Mouse (Mus musculus) spleen, adult 2 months (tissue): Measurements from ENCODE around the gene Apba3. TPM values are rescaled to one million over a fixed set of nuclear protein-coding genes. Genes with fewer than 3 reads are reported as not detected.

Source experiments
- DNase-seq, 2 experiments: peaks; one replicate each; pipeline versions ENCODE4 v3.0.0 to v3.0.0-alpha.2; 2012 to 2021; ENCODE audit warnings: low spot score in 2 of 2, low read depth in 1 of 2
- H3K27ac ChIP-seq: fragments of 200-500 bp; 2 replicates; pipeline ENCODE4 v1.5.1; 2012; ENCODE audit warnings: low read length, inconsistent platforms; ENCODE audit not compliant: insufficient read depth
- H3K27me3 ChIP-seq: fragments of 200-500 bp; 2 replicates; pipeline ENCODE4 v1.6.1; 2012; ENCODE audit warnings: mild to moderate bottlenecking, moderate library complexity, low read length, inconsistent platforms; ENCODE audit not compliant: control insufficient read depth, insufficient read depth
- H3K36me3 ChIP-seq: fragments of 200-500 bp; 2 replicates; pipeline ENCODE4 v1.6.1; 2012; ENCODE audit warnings: mild to moderate bottlenecking, low read length, inconsistent platforms; ENCODE audit not compliant: control insufficient read depth, insufficient read depth
- H3K4me1 ChIP-seq: fragments of 200-500 bp; 2 replicates; pipeline ENCODE4 v1.6.1; 2011; ENCODE audit warnings: inconsistent platforms; ENCODE audit not compliant: control insufficient read depth, insufficient read depth, insufficient read length
- H3K4me3 ChIP-seq: fragments of 200-500 bp; 2 replicates; pipeline ENCODE4 v1.5.1; 2011; ENCODE audit warnings: mild to moderate bottlenecking, inconsistent platforms; ENCODE audit not compliant: insufficient read depth, insufficient read length; ENCODE audit errors: extremely low read depth
- CTCF ChIP-seq: fragments of 200-500 bp; IDR thresholded peaks from 2 replicates; pipeline ENCODE4 v1.5.1; 2011; ENCODE audit warnings: mild to moderate bottlenecking, inconsistent platforms; ENCODE audit not compliant: insufficient read depth, insufficient read length, insufficient replicate concordance; ENCODE audit errors: extremely low read depth
- POLR2A ChIP-seq: fragments of 200-500 bp; IDR thresholded peaks from 2 replicates; pipeline ENCODE4 v1.6.1; 2011; ENCODE audit warnings: low read depth, low read length, inconsistent platforms
- WGBS: fragments of 180-500 bp; shearing (Covaris S2); methylation state at CpG from one replicate; pipeline ENCODE4 v1.1.7; 2018; 5-methylcytosine and 5-hydroxymethylcytosine counted together
- polyA plus RNA-seq: library from polyadenylated mRNA; depleted of rRNA; stranded (reverse); fragments of >200 nt; gene quantifications from 2 replicates; pipeline ENCODE4 v1.2.3, GENCODE M21; 2012

Apba3 gene
- polyA plus RNA-seq, 1 experiment, result 63.0 TPM

DNA sequence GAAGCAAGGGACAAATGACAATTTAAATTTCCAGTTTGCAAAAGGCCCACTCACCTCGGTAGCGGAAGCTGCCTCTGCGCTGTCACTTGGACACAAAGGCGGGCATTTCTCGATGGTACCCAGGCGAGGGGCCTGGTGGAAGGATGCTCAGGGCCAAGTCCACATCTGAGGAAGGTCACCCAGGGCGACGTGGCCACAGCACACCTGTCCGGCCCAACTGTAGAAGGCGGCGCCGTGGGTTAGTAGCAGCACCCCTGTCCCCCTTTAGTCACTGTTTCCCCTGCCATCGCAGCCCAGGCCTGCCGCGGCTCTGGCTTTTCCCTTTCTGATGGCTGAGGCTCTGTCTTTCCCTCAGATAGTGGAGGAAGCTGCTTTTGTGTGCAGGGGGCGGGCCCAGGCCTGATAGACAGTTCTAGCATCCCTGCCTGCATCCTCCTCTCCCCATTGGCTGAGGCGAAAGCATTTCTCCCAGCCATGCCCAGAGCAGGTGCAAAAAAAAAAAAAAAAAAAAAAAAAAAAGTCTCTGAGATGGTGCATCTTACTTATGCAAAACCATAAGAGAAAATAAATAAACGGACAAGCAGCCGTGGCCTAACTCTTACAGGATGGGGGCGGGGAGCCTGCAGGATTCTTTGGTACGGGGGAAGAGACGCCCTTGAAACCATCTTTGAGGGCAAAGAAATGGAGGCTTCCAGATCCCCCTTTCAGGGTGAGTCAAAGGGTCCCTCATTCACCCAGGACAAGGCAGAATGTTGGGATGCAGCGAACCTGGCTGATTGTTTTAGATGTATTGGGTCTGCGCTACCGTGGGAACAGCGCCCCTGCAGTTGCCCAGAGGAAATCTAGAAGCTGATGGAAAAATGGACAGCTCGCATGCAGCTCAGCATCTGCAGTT, 36.1 kb upstream of the Apba3 start, which contains the start of gene Atcay:
TSS of gene Atcay (minus strand) at position 396 of the 895 bp plus-strand sequence.
- Histone ChIP-seq H3K4me3 (peak within 1 kb of the TSS; percentile 24), H3K36me3 (no peaks in the 10 kb centered on the region), H3K27ac (no peak within 1 kb of the TSS), H3K4me1 (peaks cover 10% of the 10 kb centered on the region), H3K27me3 (peaks cover 5% of the 10 kb centered on the region; the same call in 1 of the 2 replicates)
- DNase-seq, result no peak
- 14% methylated on average over 27 of the region's 27 CpGs for WGBS
- no peak for TF ChIP-seq POLR2A
- peak; percentile 21; the same call in 1 of the 2 replicates for TF ChIP-seq CTCF

GRCm38 (mm10) chr10:81231436-81231835, 35.3 kb upstream of the Apba3 start:
- Histone ChIP-seq H3K4me3 (no peak overlapping the region), H3K27ac (no peak overlapping the region), H3K27me3 (peaks cover 5% of the 10 kb centered on the region; the same call in 1 of the 2 replicates), H3K36me3 (no peaks in the 10 kb centered on the region), H3K4me1 (peaks cover 10% of the 10 kb centered on the region)
- TF ChIP-seq POLR2A (no peak), CTCF (no peak)
- DNase-seq, result no peak
- 64% methylated on average over 7 of the region's 7 CpGs for WGBS

DNA sequence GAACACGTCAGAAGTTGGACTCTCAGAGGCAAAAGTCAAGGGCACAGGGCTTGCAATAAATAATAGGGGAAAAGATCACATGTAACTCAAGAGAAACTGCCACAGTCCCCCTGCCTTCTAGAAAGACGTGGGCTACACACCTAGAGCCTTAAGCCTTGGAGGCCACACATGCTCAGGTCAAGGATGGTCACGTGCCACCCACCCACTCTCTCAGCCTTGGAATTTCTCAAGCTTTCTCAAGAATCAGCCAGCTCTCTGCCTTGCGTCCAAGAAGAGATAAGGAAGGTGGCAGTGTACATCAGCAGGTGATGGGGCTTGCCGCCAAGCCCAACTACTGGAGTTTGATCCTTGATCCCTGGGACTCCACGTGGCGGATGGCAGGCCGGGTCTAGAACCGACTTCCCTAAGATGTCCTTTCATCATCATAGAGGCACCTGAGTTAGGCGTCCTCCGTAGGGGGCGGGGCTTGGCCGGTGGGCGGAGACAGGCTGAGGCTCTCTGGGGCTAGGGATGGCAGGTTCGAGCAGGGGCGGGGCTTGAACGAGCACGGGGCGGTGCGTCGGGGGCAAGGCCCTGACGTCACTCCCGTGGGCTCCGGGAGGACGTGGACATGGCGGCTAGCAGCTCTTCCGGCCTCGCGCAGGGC, 34.1 kb upstream of the Apba3 start, which contains the start of gene Zfr2:
TSS of gene Zfr2 (plus strand) at position 576 of the 646 bp plus-strand sequence.
- no peak for TF ChIP-seq CTCF
- TF ChIP-seq POLR2A, result peak; percentile 14; the same call in 1 of the 2 replicates
- Histone ChIP-seq H3K27me3 (peaks cover 5% of the 10 kb centered on the region; the same call in 1 of the 2 replicates), H3K36me3 (no peaks in the 10 kb centered on the region), H3K4me3 (peak within 1 kb of the TSS; percentile 64), H3K27ac (no peak within 1 kb of the TSS), H3K4me1 (peaks cover 10% of the 10 kb centered on the region)
- DNase-seq, result peak; percentile 78 to 91
- WGBS, result 11% methylated on average over 29 of the region's 29 CpGs

DNA sequence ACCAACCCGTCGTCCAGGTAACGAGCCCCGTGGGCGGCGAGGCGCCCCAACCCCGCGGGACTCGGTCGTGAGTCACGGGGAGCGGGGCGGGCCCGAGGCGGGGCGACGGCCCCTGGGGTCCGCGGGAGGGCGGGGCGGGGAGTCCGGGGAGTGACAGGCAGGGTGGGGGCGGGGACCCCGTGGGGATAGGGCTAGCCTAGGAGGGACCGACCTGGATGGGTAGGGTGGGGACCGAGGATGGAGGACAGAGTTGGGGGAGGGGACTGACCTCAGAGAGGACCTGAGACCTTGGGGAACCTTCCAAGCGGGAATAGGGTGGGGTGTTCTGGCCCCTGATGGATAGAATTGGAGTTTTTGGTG, 33.6 kb upstream of the Apba3 start:
- Histone ChIP-seq H3K4me3 (peak overlapping the region; percentile 64), H3K27ac (no peak overlapping the region), H3K4me1 (peaks cover 10% of the 10 kb centered on the region), H3K27me3 (peaks cover 5% of the 10 kb centered on the region; the same call in 1 of the 2 replicates), H3K36me3 (no peaks in the 10 kb centered on the region)
- WGBS, result 3% methylated on average over 28 of the region's 28 CpGs
- TF ChIP-seq CTCF (no peak), POLR2A (no peak)
- DNase-seq, result no peak

DNA sequence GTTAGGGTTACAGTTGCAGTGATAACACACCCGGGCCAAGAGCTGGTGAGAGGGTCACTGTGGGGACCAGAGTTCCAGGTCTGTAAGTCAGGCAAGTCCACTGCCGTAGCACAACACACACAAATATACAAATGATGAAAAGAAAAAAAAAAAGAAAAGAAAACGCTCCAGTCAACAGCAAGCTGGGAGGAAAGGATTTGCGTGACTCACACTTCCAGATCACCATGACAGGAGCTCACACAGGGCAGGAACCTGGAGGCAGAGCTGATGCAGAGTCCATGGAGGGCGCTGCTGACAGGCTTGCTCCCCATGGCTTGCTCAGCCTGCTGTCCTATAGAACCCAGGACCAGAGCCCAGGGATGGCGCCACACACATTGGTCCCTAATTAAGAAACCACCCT, 32.6 kb upstream of the Apba3 start:
- H3K27ac ChIP-seq, result no peak overlapping the region

GRCm38 (mm10) chr10:81236471-81237268, 30.1 kb upstream of the Apba3 start:
- Histone ChIP-seq H3K27ac (no peak overlapping the region), H3K27me3 (peaks cover 6% of the 10 kb centered on the region; the same call in 1 of the 2 replicates), H3K4me3 (no peak overlapping the region), H3K36me3 (no peaks in the 10 kb centered on the region), H3K4me1 (peaks cover 7% of the 10 kb centered on the region)
- 89% methylated on average over 12 of the region's 12 CpGs for WGBS
- TF ChIP-seq POLR2A (no peak), CTCF (no peak)
- DNase-seq, result no peak

More for the DNA sequence above, 32.6 kb upstream of the Apba3 start:
- no peak overlapping the region for H3K4me3 ChIP-seq
- peaks cover 10% of the 10 kb centered on the region for H3K4me1 ChIP-seq
- DNase-seq, result no peak
- TF ChIP-seq CTCF (no peak), POLR2A (no peak)
- WGBS, result 94% methylated on average over 6 of the region's 6 CpGs
- no peaks in the 10 kb centered on the region for H3K36me3 ChIP-seq
- peaks cover 4% of the 10 kb centered on the region; the same call in 1 of the 2 replicates for H3K27me3 ChIP-seq
